Mouse (Mus musculus): ENCODE data around the gene Gatb.

Gatb gene

DNA sequence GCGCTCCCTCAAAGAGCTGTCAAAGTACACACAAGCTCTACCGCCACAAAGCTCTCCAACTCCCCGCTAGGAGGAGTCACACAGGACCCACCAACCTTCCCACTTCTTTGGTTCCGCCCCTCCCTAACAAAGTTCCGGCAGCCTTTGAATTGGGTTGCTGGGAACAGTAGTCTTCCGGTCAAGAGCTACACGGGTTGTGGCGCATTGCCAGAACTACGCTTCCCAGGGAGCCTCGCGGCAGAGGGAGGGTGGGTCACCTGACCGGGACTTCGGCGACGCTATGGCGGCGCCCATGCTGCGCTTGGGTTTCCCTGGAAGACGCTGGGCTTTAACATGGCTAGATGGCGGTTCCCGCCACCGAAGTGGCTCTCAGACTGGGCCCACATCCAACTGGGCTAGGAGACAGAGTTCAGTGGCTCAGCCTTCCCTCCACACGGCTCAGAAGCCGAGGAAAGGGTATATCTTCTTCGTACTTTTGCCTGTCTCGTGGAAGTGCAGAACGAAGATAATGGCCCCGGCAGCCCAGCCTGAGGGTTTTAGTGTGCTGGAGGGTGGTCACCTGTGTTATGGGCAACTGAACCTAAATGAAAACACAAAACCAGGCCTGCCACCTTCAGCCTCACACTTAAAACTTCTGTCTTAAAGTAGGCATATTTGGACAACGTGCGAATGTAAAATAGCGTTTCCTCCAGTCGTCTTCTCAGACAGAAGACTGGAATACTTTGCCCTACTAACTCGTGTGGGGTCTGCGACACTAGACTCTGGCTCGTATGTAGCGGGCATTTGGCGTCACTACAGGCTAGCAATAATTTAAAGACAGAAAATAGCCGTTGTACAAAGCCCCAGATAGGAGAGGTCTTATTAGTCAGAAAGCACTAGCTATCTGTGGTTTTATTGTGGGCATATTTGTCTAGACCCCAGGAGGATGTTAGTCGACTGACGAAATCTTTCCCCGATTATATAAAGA is at the start of gene Gatb:
Gene Gatb, plus strand, starts transcription at position 256 of the 967 bp plus-strand sequence.
- WGBS: 1% methylated on average over 41 of the region's 41 CpGs

DNA sequence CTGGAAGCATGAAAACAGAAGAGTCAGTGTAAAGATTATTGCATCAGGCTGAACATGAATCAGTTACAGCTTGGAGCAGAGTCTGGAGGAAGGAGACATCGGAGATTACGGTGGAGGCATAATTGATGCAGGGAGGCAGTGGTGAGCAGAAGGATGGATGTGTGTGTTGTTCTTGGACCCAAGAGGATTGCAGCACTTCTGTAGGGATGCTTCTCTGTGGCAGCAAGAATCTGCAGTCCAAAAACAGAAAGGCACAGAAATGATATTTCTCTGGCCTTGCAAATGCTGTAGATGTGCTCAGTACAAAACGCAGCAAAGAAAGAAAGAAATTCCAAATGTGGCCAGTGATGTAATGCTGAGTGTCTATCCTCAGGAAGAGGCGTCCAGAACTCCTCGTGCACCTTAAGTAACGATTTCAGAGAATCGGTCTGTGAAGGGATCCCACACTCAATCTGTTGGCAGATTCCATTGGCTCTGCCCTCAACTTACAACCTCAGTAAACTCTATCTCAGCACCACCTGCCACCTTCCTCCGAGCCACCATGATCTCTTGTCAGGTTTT is 43.2 kb upstream of the Gatb start:
- 40% methylated on average over 8 of the region's 8 CpGs for WGBS

DNA sequence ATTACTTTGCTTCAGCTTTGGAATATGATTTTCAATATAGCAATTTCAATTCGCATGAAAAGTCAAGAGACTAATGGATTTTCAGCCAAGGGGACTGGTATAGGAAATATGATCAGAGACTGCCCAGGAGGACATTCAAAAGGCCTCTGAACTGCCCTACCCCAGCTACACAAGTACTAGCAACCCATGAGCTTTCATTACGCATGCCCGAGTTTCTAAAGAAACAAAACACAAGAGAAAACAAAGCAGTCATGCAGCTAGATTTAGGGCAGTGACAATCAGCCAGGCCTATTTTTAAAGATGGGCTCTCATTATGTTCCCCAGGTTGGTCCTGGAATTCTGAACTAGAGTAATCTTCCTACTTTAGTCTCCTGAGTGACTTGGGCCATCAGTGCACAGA is 41.5 kb upstream of the Gatb start:
- WGBS: 74% methylated on average over 3 of the region's 3 CpGs

DNA sequence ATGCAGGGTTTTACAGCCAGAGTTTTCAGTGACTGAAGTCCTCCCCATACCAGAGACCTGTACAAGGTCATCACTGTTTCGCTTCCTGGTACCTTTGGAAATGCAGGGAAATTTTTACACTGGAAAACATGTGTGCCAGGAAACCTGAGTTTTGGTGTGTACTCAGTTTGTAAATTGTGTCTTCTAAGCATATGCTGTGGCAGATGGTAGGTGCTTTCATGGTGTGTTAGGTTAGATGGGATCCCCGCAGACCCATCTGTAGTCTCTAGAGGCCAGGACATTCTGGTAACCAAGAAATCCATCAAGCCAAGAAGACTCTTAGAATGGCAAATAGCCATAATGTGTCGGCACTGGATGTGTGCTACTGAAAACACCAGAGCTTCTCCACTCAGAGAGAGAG is 38.9 kb upstream of the Gatb start:
- WGBS: 73% methylated on average over 3 of the region's 3 CpGs

DNA sequence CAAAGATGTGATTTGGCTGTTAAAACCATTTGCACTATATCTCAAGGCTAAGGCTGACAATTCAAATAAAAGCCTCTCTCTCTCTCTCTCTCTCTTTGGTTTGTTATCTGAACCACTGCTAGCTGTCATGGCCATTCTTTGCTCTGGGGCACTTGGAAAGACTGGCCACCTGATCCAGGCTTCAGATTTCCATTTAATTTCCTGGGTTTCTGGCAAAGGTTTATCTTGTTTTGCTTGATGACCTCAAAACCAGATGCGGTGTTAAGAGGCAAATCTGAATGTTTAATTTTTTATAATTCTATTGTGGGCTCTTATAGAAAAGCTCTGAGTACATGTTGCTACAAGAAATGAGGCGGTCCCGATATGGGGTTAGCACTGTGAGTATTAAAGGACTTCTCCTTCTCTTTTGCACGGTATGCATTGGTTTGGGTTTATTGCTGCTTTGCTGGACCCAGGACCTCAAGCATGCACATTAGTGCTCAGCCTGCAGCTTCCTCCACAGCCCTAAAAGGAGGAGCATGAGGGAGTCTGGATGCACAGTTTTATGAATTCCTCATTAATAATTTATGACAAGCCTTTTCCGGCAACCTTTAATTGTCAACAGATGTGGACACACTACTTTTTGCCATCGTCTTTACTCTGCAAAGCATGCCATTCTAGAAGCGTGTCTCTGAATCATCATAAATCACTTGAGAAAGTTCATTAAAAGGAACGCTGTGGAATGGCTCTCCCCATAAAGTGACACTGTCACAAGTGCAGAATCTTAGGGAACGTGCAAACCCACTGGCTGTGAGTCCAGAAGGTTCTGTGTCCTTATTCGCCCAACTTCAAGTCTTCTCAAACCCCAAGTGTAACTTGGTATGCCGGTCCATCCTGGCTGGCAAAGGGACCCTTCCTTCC is 38.0 kb upstream of the Gatb start:
- WGBS: 85% methylated on average over 11 of the region's 11 CpGs

DNA sequence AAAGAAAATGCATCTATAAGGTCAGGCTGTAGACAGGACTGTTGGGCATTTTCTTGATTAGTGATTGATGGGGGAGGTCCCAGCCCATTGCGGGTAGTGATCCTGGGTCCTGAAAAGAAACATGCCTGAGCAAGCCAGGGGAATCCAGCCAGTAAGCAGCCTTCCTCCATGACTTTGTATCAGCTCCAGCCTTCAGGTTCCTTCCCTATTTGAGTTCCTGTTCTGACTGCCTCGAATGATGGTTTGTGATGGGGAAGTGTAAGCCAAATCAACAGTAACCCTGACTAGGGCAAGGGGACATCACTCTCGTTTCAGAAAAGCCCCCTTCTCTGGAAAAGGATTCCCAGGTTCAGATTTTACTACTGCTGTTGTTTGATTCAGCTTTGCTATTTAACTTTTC is 31.2 kb upstream of the Gatb start:
- WGBS: 73% methylated on average over 3 of the region's 3 CpGs

DNA sequence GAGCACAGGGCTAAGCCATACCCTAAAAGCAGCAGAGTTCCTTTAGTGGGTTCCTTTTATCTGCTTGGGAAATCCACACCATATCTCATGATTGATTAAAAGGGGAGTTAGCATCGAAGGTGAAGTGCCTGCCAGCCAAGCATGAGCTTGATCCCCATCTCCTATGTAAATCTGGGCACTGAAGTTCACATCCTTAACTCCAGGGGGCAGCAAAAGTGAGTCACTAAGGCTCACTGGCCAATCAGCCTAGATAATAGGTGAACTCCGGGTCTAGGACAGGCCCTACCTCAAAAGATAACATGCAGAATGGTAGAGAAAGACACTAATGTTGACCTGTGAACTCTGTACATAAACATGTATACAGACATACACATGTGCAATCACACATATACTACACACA is 30.3 kb upstream of the Gatb start:
- WGBS: 62% methylated on average over 2 of the region's 2 CpGs

DNA sequence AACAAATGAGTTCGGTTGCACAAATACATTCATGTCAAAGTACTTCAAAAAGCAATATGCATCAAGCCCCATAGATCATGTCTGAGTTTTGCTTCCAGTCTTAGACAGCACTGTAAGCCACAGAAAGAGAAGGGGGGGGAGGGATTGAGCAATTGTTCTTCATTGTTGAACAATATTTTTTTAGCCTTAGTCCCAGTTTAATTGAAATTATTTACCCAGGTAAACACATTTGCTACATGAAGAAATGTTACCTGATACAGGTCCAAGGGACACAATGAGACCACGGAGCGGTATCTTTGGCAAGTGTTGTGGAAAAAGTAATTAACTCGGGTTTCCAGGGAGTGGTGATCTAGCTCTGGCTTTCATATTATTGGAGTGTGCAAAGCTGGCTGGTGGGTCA is 23.6 kb upstream of the Gatb start:
- WGBS: 74% methylated on average over 4 of the region's 4 CpGs

DNA sequence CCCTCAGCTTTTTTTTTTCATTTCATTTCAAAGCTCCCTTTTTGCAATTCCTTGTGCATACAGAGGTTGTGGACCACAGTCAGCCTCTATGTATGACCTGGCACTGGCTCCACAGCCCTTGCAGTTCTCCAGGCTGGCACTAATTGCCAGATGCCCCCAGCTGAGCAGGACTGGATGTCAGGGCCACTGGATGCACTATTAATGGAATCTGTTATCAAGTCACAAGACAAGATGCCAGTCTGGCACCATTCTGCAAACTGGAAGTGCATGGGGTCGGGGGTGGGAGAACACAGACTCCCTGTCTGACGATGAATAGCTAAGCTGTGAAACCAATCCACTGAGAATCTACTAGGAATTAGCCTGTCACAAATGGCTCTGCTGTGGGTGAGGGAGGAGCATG is 22.6 kb upstream of the Gatb start:
- 64% methylated on average over 2 of the region's 2 CpGs for WGBS

DNA sequence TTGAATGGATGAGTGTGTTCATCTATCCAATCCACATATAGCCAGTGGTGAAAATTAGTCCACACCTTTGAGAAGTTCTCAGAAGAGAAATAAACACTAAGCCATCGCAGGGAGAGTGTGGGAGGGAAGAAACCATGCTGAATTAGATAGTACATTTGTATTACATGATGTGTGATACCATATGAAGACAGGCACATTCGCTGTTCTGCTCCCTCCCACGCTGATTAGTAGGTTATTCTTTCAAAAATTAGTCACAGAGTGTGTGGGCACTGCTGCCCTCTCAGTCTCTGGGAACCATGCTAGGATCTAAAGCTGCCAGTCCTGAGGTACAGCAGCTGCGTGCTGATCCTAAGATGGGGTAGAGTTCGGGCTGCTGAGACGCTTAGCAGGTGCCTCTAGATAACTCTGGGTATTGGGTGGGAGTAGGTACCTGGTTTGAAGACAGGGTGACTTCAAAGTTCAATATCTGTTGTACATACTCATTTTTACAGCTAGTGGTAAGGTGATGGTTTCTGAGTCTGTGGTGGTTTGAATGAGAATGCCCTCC is 20.1 kb upstream of the Gatb start:
- WGBS: 55% methylated on average over 6 of the region's 6 CpGs

DNA sequence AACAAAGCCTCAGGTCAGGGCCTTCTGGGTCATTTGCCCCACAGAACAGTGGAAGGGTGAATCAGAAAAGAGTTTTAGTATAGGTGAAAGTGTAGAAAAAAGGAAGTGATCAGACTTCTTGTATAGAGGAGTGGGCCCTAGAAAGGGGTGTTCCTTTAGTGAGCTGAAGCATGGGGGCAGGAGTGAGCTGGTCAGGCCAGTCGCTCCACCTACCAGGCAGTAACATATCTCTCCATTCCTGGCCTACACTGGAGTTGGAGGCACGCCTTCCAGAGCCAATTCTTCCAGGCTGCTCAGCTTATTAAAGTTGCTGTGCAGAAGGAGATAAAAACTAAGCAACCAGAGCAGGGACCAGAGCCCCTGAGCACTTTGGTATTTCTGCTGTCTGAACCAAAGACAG is 9.3 kb upstream of the Gatb start:
- 55% methylated on average over 2 of the region's 2 CpGs for WGBS

DNA sequence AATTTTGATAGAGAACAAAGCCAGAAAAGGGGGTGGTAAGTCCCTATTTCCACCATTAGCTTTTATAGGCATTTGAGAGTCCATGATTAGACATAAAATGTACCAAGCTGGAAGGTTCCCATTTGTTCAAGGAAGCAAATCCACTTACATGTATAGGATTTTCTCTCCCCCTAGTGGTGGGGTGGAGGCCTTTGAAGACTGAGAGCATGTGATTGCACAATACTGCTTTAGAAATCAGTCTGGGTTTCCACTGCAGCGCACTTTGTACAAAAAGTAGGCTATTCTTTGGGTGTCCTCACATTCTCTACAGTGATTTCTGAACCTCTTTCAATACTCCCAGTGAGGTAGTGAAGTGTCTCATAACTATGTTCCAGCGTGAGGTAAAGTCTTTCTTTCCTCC is 2.6 kb upstream of the Gatb start:
- 19% methylated on average over 2 of the region's 2 CpGs for WGBS

DNA sequence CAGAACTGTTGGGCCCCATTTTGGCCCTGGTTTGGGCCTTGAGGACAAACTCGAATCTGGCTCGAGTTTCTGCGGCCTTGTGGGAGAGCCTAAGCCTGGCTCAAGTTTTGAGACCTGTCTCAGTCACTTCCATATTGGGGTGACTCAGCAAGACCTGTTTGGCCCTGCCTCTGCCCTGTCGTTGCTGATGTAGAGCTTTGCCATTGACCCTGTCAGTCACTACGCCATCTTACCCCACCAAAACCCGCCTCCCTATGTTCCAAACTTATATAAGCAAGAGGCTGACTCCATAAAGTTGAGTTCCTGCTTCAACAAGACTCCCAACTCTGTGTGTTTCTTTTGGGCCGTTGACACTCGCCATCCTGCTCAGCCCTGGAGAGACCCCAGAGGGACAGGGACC is 1.4 kb upstream of the Gatb start:
- WGBS: 90% methylated on average over 8 of the region's 8 CpGs

DNA sequence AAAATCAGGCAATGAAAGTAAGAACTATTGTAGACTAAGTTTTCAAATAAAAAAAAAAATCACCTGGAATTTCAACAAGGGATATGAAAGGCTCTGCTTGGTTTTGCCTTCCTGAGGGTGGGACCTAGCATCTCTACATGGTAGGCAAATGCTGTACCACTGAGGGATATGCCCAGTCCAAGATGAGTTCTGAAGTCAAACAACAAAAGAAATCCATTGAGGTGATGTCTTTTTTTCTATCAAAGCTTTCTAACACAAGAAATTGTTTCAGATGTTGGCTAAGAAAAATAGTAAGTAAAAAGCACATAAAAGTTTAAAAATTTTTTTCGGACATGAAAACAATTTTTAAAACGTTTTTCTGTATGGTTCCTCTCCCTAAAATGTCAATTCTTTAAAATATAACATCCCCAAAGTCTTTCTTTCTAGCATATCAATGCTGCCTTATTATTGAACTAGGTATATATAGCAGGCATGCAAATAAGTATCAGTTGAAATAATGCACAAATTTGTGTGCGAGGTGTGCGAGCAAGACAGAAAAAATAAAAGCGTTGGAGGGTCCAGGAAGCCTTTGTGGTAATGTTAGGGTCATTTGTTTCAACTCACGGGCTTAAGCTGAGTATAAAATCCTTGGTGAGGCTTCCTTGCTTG is 579 bp upstream of the Gatb start:
- 14% methylated on average over 6 of the region's 6 CpGs for WGBS

DNA sequence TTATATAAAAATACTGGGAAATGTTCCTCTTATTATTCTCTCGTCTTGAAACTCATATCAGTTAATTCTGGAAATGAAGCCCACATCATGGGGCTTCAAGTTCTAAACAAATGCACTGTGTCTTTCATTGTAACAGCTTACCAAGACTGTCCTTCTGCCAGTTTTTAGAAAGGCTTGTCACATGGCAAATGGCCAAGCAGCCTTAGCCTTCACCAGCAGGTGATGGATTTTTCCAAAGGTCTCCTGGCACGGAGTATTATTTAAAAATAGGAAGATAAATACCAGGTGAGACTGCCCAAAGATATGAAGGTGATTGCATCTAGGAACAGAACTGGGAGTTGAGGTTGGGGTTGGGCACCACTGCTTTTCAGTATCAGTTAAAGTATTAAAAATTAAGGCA is 8.8 kb downstream of the Gatb start:
- 73% methylated on average over 2 of the region's 2 CpGs for WGBS

DNA sequence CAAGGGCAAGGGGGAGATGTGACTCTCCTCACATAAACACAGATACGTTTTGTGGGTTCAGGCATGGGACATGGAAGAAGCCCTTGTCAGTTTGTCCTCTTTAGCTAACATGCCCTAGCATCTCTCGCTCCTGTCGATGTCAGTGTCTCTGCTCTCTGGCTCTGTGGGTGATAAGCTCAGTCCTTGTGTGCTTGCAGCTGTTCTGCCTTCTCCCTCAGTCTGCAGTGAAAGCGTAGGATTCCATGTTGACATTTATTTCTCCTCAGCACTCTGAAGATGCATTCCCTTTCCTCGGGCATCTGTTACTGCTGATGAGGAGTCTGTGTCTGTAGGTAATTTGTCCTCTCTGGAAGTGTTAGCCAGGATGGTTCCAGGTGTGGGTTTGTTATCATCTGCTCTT is 9.3 kb downstream of the Gatb start:
- WGBS: 61% methylated on average over 5 of the region's 5 CpGs

DNA sequence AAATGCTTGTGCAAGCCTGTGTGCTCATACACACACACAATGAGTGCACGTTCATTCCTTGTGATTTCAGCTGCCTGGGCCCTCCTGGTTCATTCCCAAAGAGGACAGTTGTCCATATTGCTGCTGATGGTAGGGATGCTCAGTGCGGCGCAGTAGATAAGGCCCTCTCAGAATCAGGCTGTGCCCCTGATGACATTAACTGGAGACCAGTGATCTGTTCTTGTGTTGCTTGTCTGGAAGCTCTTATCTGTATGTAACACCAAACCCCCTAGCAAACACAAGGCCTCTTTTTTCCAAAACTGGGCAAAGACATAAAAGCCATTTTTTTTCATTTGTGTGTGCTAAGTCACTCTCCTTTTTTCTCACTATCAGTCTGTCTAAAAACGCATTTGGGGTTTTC is 11.0 kb downstream of the Gatb start:
- 80% methylated on average over 4 of the region's 4 CpGs for WGBS

DNA sequence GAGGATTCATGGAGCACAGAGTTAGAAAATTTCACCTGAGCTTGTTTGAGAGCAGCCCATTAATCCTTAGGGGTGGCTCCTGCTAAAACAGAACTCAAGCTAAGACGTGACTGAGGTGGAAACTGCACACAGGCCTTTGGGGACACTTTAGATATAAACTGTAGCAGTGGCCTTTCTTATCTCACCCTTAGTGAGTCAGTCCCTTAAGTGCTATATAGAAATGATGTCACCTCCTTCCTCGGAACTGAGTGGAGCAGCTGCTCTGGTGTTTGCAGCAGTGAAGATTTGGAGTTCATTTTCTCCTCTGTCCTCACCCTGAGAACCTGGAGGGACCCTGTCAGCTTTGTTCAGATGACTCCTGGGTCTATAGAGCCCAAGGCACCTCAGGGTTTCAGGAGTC is 14.8 kb downstream of the Gatb start:
- 61% methylated on average over 2 of the region's 2 CpGs for WGBS

DNA sequence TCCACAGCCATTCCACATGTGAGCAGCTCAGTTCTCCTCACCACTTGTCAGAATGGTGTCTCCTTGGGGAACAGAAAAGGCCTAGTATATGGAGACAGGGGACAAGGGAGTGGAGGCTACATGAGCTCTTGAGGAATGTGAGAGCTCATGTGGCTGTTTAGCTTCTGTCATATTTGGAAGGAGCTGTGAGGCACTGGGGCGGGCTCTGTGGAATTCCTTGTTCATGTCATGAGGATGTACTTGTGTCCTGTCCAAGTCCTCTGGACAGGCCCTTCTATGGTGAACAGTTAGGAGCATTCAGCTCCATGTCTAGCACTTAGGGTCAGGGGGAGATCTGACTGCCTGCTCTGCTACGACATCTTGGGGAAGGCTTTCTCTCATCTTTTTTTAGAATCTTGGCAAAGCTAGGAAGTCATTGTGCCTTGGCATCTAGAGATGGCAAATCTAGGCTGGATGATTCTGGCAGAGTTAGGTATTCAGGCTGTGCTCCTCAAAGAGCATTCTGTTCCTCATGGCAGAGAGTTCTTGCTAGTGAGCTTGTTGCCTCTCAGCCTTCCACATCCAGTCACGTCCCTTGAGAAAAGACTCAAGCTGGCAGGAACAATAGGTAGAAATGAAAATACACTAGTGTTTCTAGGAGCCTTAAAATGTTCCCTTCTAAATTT is 16.3 kb downstream of the Gatb start:
- 39% methylated on average over 3 of the region's 3 CpGs for WGBS

DNA sequence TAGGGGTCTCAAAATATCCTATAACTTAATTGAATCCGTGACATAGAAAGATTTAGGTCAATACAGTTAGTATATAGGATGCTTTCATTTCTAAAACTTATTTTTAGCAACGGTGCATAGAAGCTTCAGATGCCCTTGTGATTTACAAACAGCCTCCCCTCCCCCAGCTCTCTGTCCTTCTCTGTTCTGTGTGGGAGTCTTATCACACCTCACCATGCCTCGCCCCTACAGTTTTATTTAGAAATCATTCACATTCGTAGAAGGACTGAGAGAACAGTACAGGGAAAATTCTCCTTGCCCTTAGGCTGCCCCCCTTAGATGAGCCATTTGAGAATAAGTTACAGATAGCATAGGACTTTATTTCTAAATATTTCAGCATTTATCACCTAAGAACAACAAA is 18.1 kb downstream of the Gatb start:
- 51% methylated on average over 4 of the region's 4 CpGs for WGBS

DNA sequence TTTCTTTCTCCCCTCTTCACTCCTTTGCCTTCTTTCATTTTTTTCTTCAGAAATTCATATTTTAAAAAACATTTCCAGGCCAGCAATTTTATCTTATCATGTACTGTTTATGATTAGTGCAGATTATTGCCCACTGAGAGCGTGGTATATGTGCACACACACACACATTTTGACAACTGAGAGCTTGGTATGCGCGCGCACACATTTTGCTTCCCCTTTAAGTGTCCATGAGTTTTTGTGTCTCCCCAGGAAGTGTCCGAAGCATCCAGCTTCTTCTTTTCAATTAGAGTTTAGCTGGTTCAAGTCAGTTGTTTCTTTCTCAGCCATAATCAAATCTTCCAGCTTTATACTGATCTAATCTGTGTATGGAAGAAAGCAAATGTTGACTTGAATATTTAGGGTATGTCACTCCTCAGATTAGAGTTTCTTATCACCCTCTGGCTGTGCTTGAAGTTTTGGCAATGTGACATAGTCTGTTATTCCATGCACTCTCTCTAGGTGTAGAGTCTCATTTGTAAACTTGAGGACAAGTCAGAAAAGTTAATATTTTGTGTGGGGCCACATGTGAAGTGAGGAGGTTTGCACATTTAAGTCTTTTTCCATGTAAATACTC is 18.8 kb downstream of the Gatb start:
- WGBS: 86% methylated on average over 5 of the region's 5 CpGs

Data from cerebral cortex, adult 2 months (tissue).